Mouse (Mus musculus) bone marrow macrophage, adult 2 months (primary cell): ENCODE data around the gene Sec14l4.

Experiments used
- CTCF ChIP-seq: IDR thresholded peaks from 2 replicates; pipeline ENCODE4 v1.5.1; 2012; ENCODE audit warnings: low read depth, mild to moderate bottlenecking, low read length, moderate library complexity
- POLR2A ChIP-seq: IDR thresholded peaks from 2 replicates; pipeline ENCODE4 v1.6.1; 2012; ENCODE audit warnings: mild to moderate bottlenecking, low read depth, low read length, borderline replicate concordance

DNA sequence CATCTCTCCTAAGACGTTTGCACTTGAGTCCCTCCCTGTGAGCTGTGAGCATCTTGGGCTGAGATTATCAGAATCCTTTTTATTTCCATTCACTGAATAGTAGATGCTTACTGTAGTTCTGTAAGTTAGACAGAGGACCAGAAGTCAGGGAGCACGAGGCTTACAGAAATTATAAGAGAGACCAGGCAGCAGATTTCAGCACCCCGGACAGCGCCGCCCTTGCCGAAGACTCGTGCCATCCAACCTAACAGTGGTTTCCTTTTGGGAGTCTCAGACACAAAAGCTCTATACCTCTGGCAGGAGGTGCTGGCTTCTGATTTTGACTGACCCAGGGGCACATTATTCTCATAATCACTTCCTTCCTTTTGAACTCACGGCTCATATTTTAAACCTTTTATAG is 45.4 kb downstream of the Sec14l4 start:
- TF ChIP-seq CTCF (no peak), POLR2A (no peak)
